Mouse (Mus musculus) heart, postnatal 0 days (tissue): ENCODE results near the gene Celsr3.

ENCODE experiments used
- CTCF ChIP-seq: IDR thresholded peaks from 2 replicates; pipeline ENCODE4 v1.5.1; 2016; ENCODE audit warnings: antibody characterized with exemption, control low read depth, low read depth
- EP300 ChIP-seq: IDR thresholded peaks from 2 replicates; pipeline ENCODE4 v1.6.1; 2016; ENCODE audit warnings: antibody characterized with exemption, low read depth

DNA sequence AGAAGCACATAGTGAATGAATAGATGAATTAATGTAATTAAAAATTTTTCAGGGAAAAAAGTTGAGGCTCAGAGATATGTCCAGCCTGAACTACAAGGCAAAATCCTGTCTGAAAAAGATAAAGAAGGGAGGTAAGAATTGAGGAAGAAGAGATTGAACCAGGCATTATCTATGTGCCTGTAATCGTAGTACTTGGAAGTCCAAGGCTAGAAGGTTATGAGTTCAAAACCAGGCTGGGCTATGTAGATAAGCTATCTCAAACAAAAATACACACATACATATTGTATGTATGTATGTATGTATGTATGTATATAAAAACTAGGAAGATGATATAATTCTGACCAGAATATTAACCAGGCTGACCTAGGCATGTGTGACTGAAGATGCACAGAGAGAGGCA, 33.8 kb upstream of the Celsr3 start:
- no peak for TF ChIP-seq EP300
- no peak for TF ChIP-seq CTCF
